Mouse (Mus musculus) neural tube, embryonic 14.5 days (tissue): Measurements from ENCODE around the gene Dmap1. TPM values are rescaled to one million over a fixed set of nuclear protein-coding genes. Genes with fewer than 3 reads are reported as not detected.

ENCODE experiments used
- ATAC-seq: fragments of 200-750 bp; cut with Nextera tagmentation; 2 replicates; pipeline ENCODE4 v1.8.0; 2017; ENCODE audit warnings: low read depth, mild to moderate bottlenecking, moderate TSS enrichment, moderate library complexity
- H3K27ac ChIP-seq: fragments of 300-500 bp; sonication (generic); 2 replicates; pipeline ENCODE4 v1.5.1; 2014; ENCODE audit warnings: low read depth, mild to moderate bottlenecking, control low read depth, low read length, moderate library complexity, mixed read lengths
- H3K27me3 ChIP-seq: fragments of 300-500 bp; sonication (generic); 2 replicates; pipeline ENCODE4 v1.6.1; 2014; ENCODE audit warnings: low read length; ENCODE audit not compliant: control insufficient read depth, insufficient read depth
- H3K36me3 ChIP-seq: fragments of 300-500 bp; sonication (generic); 2 replicates; pipeline ENCODE4 v1.6.1; 2014; ENCODE audit warnings: low read length, mixed read lengths; ENCODE audit not compliant: control insufficient read depth, insufficient read depth
- H3K4me1 ChIP-seq: fragments of 300-500 bp; sonication (generic); 2 replicates; pipeline ENCODE4 v1.6.1; 2014; ENCODE audit warnings: low read length; ENCODE audit not compliant: control insufficient read depth, insufficient read depth
- H3K4me2 ChIP-seq: fragments of 300-500 bp; sonication (generic); 2 replicates; pipeline ENCODE4 v1.6.1; 2014; ENCODE audit warnings: mild to moderate bottlenecking, low read depth, low read length, control low read depth
- H3K4me3 ChIP-seq: fragments of 300-500 bp; sonication (generic); 2 replicates; pipeline ENCODE4 v1.5.1; 2014; ENCODE audit warnings: low read depth, low read length, control low read depth, mixed read lengths
- H3K9ac ChIP-seq: fragments of 300-500 bp; sonication (generic); replicated peaks from 2 replicates; pipeline ENCODE4 v1.6.1; 2014; ENCODE audit warnings: low read depth, mild to moderate bottlenecking, control low read depth, low read length, mixed read lengths
- H3K9me3 ChIP-seq: fragments of 300-500 bp; sonication (generic); 2 replicates; pipeline ENCODE4 v1.6.1; 2016; ENCODE audit warnings: low read length; ENCODE audit not compliant: control insufficient read depth
- WGBS: fragments of 180-500 bp; shearing (Covaris S2); extraction: QIAGEN DNeasy Blood & Tissue Kit; methylation state at CpG from one replicate; pipeline ENCODE4 v1.1.7; 2014; 5-methylcytosine and 5-hydroxymethylcytosine counted together
- polyA plus RNA-seq: library from polyadenylated mRNA; unstranded; fragments of >200 nt; fragmentation: Nextera tagmentation; extraction: Ambion mirVana; gene quantifications from 2 replicates; pipeline ENCODE4 v1.2.1, GENCODE M21; 2014

Dmap1 gene
- polyA plus RNA-seq, 1 experiment from 2014 or later: 87.5 TPM

- peaks cover 23% of the 10 kb centered on the region; the same call in 1 of the 2 replicates for H3K4me1 ChIP-seq
- no peak overlapping the region for H3K9ac ChIP-seq
- 97% methylated on average over 5 of the region's 5 CpGs for WGBS
- no peak for ATAC-seq
- no peak overlapping the region for H3K27ac ChIP-seq
- no peak overlapping the region for H3K4me3 ChIP-seq
- H3K27me3 ChIP-seq: no peaks in the 10 kb centered on the region
- no peak overlapping the region for H3K4me2 ChIP-seq
- no peaks in the 10 kb centered on the region for H3K9me3 ChIP-seq
- H3K36me3 ChIP-seq: no peaks in the 10 kb centered on the region
These were observed 22.1 kb downstream of the Dmap1 start for GRCm38 (mm10) chr4:117660001-117660400.

GRCm38 (mm10) chr4:117658582-117659444 lies 23.3 kb downstream of the Dmap1 start:
- Histone ChIP-seq H3K27me3 (no peaks in the 10 kb centered on the region), H3K36me3 (no peaks in the 10 kb centered on the region), H3K9ac (no peak overlapping the region), H3K27ac (peak overlapping the region; percentile 55), H3K4me2 (no peak overlapping the region), H3K9me3 (no peaks in the 10 kb centered on the region), H3K4me3 (no peak overlapping the region), H3K4me1 (peaks cover 28% of the 10 kb centered on the region; the same call in 1 of the 2 replicates)
- ATAC-seq: peak; percentile 68
- WGBS: 19% methylated on average over 14 of the region's 14 CpGs

GRCm38 (mm10) chr4:117657646-117658045 lies 24.4 kb downstream of the Dmap1 start:
- no peaks in the 10 kb centered on the region for H3K36me3 ChIP-seq
- peaks cover 28% of the 10 kb centered on the region; the same call in 1 of the 2 replicates for H3K4me1 ChIP-seq
- no peak for ATAC-seq
- WGBS: 61% methylated on average over 4 of the region's 4 CpGs
- no peak overlapping the region for H3K9ac ChIP-seq
- H3K27me3 ChIP-seq: no peaks in the 10 kb centered on the region
- H3K4me3 ChIP-seq: no peak overlapping the region
- H3K27ac ChIP-seq: no peak overlapping the region
- no peak overlapping the region for H3K4me2 ChIP-seq
- no peaks in the 10 kb centered on the region for H3K9me3 ChIP-seq

GRCm38 (mm10) chr4:117656961-117657360 lies 25.1 kb downstream of the Dmap1 start:
- peaks cover 28% of the 10 kb centered on the region; the same call in 1 of the 2 replicates for H3K4me1 ChIP-seq
- H3K27me3 ChIP-seq: no peaks in the 10 kb centered on the region
- no peak overlapping the region for H3K27ac ChIP-seq
- no peak overlapping the region for H3K4me3 ChIP-seq
- no peak overlapping the region for H3K4me2 ChIP-seq
- no peaks in the 10 kb centered on the region for H3K36me3 ChIP-seq
- no peaks in the 10 kb centered on the region for H3K9me3 ChIP-seq
- 19% methylated on average over 6 of the region's 6 CpGs for WGBS
- no peak overlapping the region for H3K9ac ChIP-seq
- ATAC-seq: no peak

GRCm38 (mm10) chr4:117655500-117655863 lies 26.6 kb downstream of the Dmap1 start:
- Histone ChIP-seq H3K27me3 (no peaks in the 10 kb centered on the region), H3K9me3 (no peaks in the 10 kb centered on the region), H3K4me1 (peaks cover 28% of the 10 kb centered on the region; the same call in 1 of the 2 replicates), H3K36me3 (no peaks in the 10 kb centered on the region), H3K9ac (no peak overlapping the region), H3K4me2 (no peak overlapping the region), H3K27ac (no peak overlapping the region), H3K4me3 (no peak overlapping the region)
- no peak for ATAC-seq
- 62% methylated on average over 5 of the region's 5 CpGs for WGBS

- Histone ChIP-seq H3K27me3 (no peaks in the 10 kb centered on the region), H3K4me1 (peaks cover 28% of the 10 kb centered on the region; the same call in 1 of the 2 replicates), H3K9ac (no peak overlapping the region), H3K9me3 (no peaks in the 10 kb centered on the region), H3K36me3 (no peaks in the 10 kb centered on the region), H3K4me3 (no peak overlapping the region), H3K27ac (no peak overlapping the region), H3K4me2 (no peak overlapping the region)
- WGBS: 66% methylated on average over 9 of the region's 9 CpGs
- ATAC-seq: no peak
These were observed 27.2 kb downstream of the Dmap1 start for GRCm38 (mm10) chr4:117654703-117655499.

GRCm38 (mm10) chr4:117654016-117654702 lies 27.9 kb downstream of the Dmap1 start:
- ATAC-seq: no peak
- Histone ChIP-seq H3K27me3 (no peaks in the 10 kb centered on the region), H3K9ac (no peak overlapping the region), H3K9me3 (no peaks in the 10 kb centered on the region), H3K36me3 (no peaks in the 10 kb centered on the region), H3K4me1 (peaks cover 23% of the 10 kb centered on the region; the same call in 1 of the 2 replicates), H3K4me3 (no peak overlapping the region), H3K27ac (no peak overlapping the region), H3K4me2 (no peak overlapping the region)
- 17% methylated on average over 10 of the region's 10 CpGs for WGBS

- Histone ChIP-seq H3K9ac (no peak overlapping the region), H3K27ac (no peak overlapping the region), H3K36me3 (no peaks in the 10 kb centered on the region), H3K27me3 (no peaks in the 10 kb centered on the region), H3K4me1 (peaks cover 12% of the 10 kb centered on the region; the same call in 1 of the 2 replicates), H3K9me3 (no peaks in the 10 kb centered on the region), H3K4me2 (no peak overlapping the region), H3K4me3 (no peak overlapping the region)
- no peak for ATAC-seq
- WGBS: 63% methylated on average over 5 of the region's 5 CpGs
These were observed 29.3 kb downstream of the Dmap1 start for GRCm38 (mm10) chr4:117652727-117653126.
